Mouse (Mus musculus) CH12F3 (cell line): Measurements from ENCODE around the gene Heg1.

Experiments used
- in situ Hi-C: fragments of 300-500 bp; cut with MboI; formaldehyde crosslinking; loops from 2 replicates; pipeline ENCODE4 v1.14.3; 2020; ENCODE audit warnings: low sequenced_read_pairs

Gene Heg1

GRCm38 (mm10) chr16:33684162-33684702 lies at the start of gene Heg1:
TSS of gene Heg1 (plus strand) at chr16:33684370.
- in situ Hi-C loops, result no loop called here

GRCm38 (mm10) chr16:33635836-33636595 lies 48.2 kb upstream of the Heg1 start:
- in situ Hi-C loops, result no loop called here

GRCm38 (mm10) chr16:33641779-33642178 lies 42.4 kb upstream of the Heg1 start:
- in situ Hi-C loops, result no loop called here

GRCm38 (mm10) chr16:33653116-33653515 lies 31.1 kb upstream of the Heg1 start:
- in situ Hi-C loops, result no loop called here

GRCm38 (mm10) chr16:33655443-33655842 lies 28.7 kb upstream of the Heg1 start:
- in situ Hi-C loops, result no loop called here

GRCm38 (mm10) chr16:33657191-33657590 lies 27.0 kb upstream of the Heg1 start:
- in situ Hi-C loops, result no loop called here

- in situ Hi-C loops, result no loop called here
Measured at GRCm38 (mm10) chr16:33658121-33658520, 26.0 kb upstream of the Heg1 start.

GRCm38 (mm10) chr16:33659521-33659920 lies 24.6 kb upstream of the Heg1 start:
- in situ Hi-C loops, result no loop called here

- in situ Hi-C loops, result no loop called here
Measured at GRCm38 (mm10) chr16:33660125-33660524, 24.0 kb upstream of the Heg1 start.

- in situ Hi-C loops, result no loop called here
Measured at GRCm38 (mm10) chr16:33662841-33663240, 21.3 kb upstream of the Heg1 start.

GRCm38 (mm10) chr16:33666226-33666625 lies 17.9 kb upstream of the Heg1 start:
- in situ Hi-C loops, result no loop called here

GRCm38 (mm10) chr16:33666985-33667538 lies 17.1 kb upstream of the Heg1 start:
- in situ Hi-C loops, result no loop called here

- in situ Hi-C loops, result no loop called here
Measured at GRCm38 (mm10) chr16:33668448-33668847, 15.7 kb upstream of the Heg1 start.

GRCm38 (mm10) chr16:33669072-33669471 lies 15.1 kb upstream of the Heg1 start:
- in situ Hi-C loops, result no loop called here

- in situ Hi-C loops, result no loop called here
Measured at GRCm38 (mm10) chr16:33670340-33670739, 13.8 kb upstream of the Heg1 start.

GRCm38 (mm10) chr16:33670933-33671332 lies 13.2 kb upstream of the Heg1 start:
- in situ Hi-C loops, result no loop called here

- in situ Hi-C loops, result no loop called here
Measured at GRCm38 (mm10) chr16:33672188-33672587, 12.0 kb upstream of the Heg1 start.

GRCm38 (mm10) chr16:33672643-33673042 lies 11.5 kb upstream of the Heg1 start:
- in situ Hi-C loops, result no loop called here

- in situ Hi-C loops, result no loop called here
Measured at GRCm38 (mm10) chr16:33673530-33674109, 10.6 kb upstream of the Heg1 start.

GRCm38 (mm10) chr16:33675151-33675847 lies 8.9 kb upstream of the Heg1 start:
- in situ Hi-C loops, result no loop called here

- in situ Hi-C loops, result no loop called here
Measured at GRCm38 (mm10) chr16:33675848-33676184, 8.4 kb upstream of the Heg1 start.
